Mouse (Mus musculus): Measurements from ENCODE around the gene Gbf1.
"Not testable (repeated sequence)": the region's sequence is repeated elsewhere in the genome, so short reads cannot be mapped to it uniquely, and the experiment has no call there.

Gene Gbf1

DNA sequence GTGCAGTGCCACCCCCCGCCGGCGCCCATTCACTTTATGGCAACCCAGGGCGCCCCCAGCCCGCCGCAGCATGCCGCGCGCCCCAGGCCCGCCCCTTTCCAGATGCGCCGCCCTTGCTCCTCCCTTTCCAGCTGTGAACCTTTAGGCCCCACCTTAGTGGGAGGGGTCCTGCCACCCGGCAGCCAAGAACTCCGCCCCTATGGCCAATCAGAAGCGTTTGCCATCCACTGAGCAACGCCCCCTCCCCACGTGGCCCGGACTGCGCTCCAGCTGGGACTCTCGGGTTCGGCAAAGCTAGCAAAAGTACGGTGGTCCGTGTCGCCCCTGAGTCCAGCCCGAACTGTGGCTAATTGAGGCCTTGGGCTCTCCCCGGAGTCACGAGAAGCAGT lies 3.9 kb upstream of the Gbf1 start:
- peak; percentile 36 for DNase-seq

DNA sequence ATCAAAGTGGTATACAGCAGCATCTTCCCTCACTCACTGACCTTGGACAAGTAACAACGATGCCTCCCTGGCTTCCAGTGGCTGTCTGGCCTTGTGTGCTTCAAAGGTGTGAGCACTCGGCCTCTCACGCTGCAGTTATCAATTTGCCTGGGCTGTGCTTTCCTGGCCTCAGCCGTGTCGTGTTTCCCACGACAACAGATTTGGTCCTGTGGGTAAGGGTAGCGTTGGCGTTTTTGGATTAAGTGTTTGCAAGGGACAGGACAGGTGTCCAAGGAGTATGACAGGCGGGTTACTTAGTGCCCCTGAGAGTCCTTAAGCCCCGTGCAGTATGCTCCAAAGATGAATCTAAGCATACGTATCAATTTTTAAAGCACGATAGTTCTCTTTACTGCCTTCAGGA lies 3.2 kb upstream of the Gbf1 start:
- no peak for DNase-seq

DNA sequence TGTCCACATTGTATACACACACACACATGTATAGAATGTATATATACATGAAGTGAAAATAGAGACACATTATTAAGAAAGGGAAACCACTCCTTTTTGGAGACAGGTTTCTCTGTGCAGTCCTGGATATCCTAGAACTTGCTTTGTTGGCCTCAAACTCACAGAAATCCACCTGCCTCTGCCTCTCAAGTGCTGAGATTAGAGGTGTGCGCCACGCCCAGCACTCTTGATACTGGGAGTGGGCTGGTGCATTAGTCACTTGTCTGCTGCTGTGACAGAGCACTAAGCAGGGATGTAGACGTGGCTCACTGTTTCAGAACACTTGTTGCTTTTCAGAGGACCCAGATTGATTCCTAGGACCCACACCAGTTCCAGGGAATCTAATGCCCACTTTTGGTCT lies 13.6 kb downstream of the Gbf1 start:
- DNase-seq: no peak

DNA sequence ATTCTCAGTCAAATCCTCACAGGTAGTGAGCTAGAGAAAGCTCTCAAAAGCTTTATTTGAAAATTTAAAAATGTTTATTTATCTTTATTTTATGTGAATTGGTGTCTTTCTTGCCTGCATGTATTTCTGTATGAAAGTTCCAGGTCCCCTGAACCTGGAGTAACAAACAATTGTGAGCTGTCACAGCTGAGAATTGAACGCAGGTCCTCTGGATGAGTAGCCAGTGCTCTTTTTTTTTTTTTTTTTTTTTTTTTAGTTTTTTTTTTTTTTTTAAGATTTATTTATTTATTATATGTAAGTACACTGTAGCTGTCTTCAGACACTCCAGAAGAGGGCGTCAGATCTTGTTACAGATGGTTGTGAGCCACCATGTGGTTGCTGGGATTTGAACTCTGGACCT lies 14.9 kb downstream of the Gbf1 start:
- not testable (repeated sequence) for DNase-seq

DNA sequence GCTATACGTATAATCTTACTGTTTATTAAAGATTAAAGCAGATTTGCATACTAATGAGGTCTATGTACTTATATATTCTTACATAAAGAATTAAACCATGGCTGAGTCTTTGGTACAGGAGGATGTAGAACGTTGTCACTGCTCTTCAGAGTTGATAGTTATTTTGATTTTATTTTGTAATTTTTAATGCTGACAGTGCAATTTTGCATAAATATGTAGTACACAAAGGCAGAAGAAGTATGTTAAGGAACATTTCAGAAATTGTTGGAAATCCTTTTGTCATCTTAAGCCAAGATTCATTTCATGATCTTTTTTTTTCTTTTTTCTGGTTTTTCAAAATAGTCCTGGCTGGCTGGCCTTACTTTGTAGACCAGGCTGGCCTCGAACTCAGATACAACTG lies 17.1 kb downstream of the Gbf1 start:
- DNase-seq: no peak

DNA sequence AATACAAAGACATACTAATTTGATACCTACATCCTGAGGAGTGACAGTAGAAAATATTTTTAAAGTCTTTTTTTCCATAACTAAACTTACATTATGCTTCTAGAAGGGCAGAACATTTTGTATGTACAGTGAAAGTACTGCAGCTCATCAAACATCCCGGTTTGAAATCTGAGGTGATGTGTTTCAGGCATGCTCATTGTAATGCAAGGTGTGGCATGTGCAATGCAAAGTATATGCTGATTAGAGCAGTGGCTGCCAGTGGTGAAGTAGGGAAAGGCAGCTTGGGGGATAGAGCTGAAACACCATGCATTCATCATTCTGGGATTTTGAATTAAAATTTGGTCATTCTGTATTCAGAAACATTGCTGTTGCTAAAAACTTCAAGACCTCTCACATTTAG lies 17.6 kb downstream of the Gbf1 start:
- DNase-seq: no peak

DNA sequence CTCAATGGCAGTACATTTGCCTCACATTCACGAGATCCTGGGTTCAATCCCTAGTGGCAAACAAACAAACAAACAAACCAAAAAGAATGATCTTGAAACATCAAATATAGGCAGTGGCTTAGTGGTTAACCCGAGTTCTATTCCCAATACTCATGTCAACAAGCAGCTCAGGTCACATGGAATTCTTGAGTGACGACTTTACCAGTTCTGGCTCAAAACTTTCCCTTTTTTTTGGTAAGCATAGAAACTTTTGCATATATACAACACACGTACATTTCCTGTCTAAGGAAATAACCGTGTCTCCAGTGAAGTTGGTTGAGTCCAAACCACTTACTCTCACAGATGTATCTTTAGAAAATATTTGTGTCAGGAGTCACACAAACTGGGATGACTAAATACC lies 20.2 kb downstream of the Gbf1 start:
- DNase-seq: no peak

DNA sequence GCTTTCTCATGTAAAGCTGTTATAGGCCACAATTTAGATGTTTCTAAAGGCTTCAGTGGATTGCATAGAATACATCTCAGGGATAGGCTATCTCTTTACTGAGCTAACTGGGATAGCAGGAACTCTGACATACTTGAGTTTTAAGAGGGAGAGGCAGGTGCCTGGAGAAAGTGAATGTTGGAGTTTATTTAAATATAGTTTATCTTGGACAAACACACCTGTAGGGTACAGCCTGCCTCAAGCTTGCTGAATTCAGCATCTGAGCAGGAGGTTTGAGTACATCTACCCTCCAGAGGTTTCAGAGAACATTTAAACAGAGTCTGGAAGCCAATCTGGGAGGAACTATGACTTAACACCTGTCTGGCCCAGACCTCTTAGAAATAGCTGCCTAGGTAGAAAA lies 22.9 kb downstream of the Gbf1 start:
- DNase-seq: no peak

DNA sequence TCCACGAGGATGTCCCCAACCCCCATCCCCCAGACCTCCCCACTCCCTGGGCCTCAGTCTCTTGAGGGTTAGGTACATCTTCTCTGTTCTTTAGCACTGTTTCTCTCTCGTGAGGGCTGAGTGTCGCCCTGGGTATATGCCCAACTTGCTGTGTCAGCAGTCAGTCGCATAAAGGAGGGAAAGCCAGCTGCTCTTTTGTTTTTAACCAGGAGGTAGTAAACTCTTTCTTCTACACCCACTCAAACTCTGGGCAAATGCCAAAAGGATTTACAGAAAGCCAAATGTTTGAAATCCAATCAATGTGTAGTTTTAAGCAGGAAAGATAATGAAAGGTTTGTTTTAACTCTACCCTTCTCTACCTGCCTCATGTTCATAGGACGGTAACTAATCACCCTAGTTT lies 24.7 kb downstream of the Gbf1 start:
- DNase-seq: no peak

DNA sequence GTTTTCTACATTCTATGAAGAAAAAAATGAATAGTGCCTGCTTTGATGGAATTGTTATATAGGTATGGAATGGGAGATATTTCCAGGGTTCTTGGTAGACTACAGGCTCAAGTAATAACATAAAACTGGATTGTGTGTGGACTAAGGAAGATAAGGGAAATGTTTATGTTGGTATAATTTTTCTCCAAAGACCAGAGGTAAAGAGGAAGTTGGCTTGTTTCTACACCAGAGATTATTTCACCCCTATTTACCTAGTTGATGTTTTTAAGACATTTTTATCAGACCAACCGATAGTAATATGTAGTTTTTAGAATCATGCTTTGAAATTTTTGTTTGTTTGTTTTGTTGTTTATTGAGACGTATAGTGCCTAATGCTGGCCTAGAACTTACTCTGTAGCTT lies 28.0 kb downstream of the Gbf1 start:
- no peak for DNase-seq

DNA sequence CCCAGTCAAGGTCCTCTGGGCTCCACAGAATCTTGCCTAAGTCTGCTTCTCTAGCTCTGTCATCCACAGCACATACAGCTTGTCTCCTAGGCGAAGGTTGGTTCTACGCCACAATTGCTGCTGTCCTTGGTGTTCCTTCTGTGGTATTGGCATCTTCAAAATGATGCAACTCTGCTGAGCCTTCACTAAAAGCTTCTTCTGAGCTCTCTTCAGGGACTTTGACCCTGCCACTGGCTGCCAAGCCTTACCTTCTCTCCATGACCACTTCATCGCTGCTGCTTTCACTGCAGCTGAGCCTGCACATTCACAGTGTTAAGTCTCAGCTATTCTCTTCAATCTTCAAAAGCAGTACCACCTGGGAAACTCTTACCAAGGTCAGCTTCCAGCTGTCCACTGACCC lies 29.9 kb downstream of the Gbf1 start:
- no peak for DNase-seq

DNA sequence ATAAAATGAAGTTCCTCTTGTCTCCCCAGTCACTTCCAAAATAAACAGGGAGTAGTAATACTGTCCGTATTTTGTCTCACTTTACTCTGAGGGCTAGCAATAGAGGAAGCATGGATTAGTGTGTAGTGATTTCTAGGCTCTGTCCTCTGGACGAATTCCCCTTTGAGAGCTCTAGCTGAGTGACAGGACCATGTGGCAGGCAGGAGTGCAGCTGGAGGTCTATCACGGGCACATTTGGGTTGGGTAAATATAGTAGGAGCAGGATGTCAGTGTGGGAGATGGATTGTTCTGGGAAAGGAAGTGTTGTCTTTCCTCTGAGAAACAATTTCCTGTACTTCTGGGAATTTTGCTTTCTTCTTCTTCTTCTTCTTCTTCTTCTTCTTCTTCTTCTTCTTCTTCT lies 34.3 kb downstream of the Gbf1 start:
- no peak for DNase-seq

DNA sequence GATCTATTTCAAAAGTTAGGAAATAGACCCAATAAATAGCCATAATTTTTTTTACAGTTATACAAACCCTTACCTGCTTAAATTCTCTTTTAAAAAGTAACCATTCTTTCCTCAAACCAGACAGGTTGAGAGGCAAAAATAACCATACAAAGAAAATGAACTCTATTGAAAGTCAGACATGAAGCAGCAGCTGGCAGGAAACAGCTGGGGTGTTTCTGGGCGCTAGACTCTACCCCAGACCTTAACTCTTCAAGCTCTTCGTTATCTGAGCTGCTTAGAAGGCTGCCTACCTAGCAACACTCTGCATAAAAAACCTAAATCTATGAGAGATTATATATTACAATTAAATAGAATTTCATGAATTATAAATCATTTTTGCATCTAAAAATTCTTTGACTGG lies 34.9 kb downstream of the Gbf1 start:
- DNase-seq: no peak

DNA sequence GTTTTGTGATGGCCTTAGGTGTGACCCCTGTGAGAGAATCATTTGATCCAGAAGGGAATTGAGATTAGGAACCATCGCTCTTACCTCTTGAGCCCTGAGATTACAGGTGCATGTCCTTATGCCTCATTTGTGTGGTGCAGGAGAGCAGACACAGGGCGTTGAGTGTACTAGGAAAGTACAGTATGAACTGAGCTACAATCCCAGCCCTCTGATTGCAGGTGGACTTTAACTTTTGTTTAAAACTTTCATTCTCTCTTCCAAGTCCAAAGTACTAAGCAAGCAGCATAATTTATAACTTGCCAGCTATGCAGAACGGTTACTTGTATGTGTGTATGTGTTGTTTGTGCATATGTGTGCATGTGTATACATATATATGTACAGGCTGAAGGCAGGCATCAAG lies 46.0 kb downstream of the Gbf1 start:
- no peak for DNase-seq

DNA sequence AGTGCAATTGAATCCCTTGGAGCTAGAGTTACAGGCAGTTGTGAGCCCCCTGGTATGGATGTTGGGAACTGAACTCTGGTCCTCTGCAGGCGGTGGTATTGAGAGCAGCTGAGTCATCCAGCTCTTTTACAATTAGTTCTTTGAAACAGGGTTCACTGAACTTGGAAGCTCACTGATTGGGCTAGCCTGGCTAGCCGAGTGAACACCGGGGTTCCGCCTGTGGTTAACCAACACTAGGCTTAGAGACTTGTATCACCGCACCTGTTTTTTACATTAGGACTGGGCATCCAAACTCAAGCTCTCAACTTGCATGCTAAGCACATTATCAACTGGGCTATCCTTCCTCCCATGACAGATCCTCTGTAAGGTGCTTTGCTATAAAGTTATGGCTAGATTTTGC lies 46.6 kb downstream of the Gbf1 start:
- no peak for DNase-seq

DNA sequence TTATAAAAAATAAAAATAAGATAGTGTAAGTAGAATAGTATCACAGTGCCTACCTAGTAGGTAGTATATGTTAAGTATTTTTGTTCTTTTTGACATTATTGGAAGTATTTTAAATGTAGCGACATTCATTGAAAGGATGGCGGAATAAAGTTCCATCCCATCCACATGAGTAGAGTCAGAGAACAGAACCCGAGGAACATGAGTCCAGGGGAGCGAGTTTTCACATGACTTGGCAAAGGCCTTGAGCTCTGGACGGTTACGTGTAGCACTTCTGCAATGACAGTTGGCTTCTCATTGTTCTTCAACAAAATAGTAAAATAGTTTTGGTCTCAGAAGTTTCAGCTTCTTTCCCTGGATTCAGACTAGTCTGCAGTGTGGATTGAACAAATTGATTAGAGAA lies 51.9 kb downstream of the Gbf1 start:
- DNase-seq: no peak

DNA sequence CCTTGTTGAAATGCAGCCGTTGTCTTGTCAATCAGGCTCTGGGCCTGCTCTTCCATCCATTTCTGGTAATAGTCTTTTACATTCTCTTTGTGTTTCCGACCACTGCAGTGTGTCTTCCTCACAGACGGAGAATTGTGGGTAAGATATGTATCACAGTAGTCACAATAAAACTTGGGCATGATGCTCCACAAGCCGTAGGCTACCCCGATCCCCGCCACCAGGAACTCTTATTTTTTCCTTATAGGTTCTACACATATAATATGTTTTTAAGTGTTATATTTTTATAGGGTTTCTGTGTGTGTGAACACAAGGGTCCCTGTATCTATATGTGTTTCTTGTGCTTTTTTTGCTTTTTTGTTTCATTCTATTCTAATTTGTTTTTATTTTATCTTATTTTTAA lies 53.4 kb downstream of the Gbf1 start:
- DNase-seq: no peak

DNA sequence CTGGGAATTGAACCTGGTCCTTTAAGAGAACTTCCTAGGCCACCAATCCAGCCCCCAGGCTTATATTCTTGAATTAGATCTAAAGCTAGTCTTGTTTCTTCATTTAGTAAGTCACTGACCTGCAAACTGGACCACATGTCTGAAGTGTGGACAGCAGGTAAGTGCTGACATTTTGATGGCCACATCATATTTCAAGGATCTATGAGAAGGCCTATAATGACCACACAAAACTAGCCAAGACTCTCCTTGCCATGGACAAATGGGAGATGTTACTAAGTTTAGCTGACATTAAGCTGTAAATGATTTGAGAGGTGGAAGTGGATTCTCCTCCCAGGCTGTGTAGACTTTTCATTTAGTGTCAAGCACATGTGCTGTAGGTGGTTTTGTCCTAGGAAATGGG lies 58.6 kb downstream of the Gbf1 start:
- no peak for DNase-seq

DNA sequence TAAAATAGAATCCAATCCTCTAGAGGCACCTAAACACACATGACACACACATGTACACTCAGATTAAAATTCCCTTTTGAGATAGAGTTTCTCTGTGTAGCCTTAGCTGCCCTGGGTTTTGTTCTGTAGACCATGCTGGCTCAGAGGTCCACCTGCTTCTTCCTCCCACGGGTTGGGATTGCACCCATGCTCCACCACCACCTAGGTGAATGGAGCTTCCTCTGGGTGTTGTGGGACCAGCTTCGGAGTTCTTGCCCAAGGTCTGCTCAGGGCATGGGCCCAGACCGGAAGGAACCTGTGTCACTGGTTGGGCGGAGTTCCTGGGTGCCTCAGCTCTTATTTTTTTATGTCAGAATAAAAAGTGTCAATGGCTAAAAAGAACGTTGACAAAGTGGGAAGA lies 62.2 kb downstream of the Gbf1 start:
- no peak for DNase-seq

DNA sequence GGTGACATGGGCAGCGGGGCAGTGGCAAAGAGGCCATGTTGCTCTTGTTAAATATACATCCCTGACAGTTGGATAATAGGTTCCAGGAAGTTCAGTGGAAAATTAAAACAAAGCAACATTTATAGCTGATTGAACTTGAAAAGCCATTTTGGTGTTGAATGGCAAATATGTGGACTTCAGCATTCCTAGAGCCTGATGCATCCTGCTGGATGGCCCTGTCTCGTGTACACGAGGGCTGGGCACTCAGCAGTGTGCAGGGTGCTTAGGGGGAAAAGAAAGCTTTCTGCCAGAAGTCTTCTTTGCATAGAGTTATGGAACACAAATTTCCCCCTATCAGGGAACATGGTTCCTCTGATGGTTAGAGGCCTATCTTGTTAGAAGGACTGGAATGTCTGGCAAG lies 63.1 kb downstream of the Gbf1 start:
- DNase-seq: no peak

DNA sequence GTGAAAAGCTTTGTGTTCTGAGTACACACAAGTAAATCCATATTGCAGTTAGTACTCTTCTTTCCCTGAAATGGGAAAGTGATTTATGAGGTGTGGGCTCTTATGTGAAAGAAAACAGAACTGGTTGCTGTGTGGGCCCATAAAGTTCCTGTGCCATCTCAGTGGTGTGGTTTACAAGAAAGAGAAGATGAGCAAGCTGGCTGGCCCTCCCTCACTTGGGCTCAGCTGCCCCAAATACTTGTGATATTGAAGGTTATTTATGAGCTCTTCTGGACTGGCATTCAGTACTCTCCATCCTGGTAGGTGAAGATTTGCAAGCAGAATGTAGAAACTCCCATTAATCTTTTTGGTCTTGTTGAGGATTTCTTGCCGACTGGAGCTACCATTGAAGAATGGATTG lies 64.4 kb downstream of the Gbf1 start:
- no peak for DNase-seq

DNA sequence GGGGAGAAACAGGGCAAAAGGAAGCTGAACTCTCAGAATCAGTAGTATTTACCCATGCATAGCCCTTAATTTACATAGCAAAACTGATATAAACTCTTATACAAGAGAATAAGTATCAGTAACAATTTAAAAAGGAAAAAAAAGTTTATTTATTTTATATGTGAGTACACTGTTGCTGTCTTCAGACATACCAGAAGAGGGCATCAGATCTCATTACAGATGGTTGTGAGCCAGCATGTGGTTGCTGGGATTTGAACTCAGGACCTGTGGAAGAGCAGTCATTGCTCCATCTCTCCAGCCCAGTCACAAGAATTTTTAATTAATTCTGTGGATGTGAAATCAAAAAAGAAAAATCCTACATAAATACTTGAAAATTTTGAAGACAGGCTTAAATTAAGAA lies 65.0 kb downstream of the Gbf1 start:
- not testable (repeated sequence) for DNase-seq

DNA sequence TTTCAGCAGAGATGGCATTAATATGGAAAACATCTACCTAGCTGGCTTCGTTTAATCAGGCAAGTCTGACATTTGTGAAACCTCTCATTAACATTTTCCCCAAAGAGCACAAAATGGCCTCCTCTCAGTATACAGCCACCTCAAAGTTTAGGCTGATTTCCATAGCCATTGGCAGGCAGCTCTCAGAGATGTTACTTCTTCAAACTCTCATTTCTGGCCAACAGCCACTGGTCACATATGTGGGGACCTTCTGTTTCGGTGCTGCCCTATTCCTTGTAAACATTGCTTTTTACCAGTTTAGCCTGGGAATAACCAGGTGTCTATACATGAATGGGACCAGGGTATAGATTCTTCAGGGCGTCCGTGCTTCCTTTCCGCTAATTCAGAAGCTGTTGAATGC lies 67.8 kb downstream of the Gbf1 start:
- DNase-seq: peak; percentile 56

DNA sequence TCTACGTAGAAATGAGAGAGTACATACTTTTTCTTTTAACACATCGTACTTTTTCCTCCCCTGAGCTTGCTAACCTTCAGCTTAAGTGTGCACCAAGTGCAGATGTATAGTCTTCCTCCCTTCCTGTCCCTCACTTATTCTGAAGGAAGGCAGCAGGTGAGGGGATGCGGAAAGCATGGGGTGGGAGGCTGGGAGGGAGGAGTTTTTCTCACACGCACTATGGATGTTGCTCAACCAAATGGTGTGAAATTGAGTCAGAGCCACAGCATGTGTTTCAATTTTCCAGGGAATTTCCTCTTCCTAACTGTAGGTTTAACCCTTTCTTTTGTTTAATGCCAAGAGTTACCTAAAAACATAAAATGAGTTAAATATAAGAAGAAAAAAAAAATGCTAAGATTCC lies 70.8 kb downstream of the Gbf1 start:
- no peak for DNase-seq

DNA sequence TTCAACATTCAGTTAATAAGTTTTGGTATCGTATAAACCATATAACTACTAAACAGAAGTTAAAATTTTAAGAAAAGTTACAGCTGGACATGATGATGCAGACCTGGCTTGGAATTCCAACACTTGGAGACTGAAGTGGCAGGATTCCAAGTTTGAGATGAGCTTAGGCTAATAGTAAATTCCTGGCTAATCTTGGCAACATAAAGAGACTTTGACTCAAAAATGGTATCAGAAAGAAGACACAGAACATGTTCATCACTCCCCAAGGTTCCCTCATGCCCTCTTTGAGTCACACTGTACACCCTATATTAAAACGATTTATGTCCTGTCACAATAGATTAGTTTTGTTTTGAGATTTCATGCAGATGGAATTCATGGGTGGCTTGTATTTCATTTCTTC lies 72.6 kb downstream of the Gbf1 start:
- DNase-seq: no peak

DNA sequence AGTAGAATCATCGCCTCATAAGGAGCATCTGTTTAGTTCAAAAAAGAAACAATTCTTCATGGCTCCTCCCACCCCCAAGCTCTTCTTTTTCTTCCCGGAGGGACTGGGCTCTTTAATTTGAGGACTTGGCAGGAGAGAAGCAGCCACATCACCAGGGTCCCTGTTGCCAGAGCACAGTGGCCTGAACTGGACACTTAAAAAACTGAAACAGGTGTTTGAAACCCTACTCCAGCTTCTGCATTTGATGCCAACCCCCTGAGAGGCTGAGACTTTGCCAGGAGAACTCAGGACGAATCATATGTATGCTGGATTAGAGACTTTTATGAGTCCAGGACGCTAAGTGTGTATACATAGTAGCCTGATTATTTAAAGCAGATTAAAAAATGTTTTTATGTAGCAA lies 73.2 kb downstream of the Gbf1 start:
- no peak for DNase-seq

DNA sequence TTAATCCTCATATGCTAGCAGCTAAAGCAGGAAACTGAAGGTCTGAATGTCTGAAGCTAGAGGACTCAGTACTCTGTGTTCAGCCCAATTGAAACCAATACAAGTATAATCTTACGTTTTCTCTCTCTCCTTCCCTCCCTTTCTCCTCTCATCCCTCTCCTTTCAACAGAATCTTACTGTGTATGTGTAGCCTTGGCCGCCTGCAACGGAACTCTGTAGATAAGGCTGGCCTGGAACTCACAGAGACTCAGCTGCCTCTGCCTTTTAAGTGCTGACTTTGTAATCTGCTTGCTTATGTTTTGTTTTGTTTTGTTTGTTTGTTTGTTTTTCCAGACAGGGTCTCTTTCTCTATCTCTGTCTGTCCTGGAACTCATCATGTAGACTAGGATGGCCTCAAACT lies 74.0 kb downstream of the Gbf1 start:
- DNase-seq: no peak

Measured in cerebellum, adult 9-11 months (tissue).